Mouse (Mus musculus): ENCODE results near the gene Iqsec2.

Iqsec2 gene

GRCm38 (mm10) chrX:152244492-152245189 lies 100.6 kb downstream of the Iqsec2 start:
- no peak for DNase-seq (ENCODE audit: low spot score)

DNA sequence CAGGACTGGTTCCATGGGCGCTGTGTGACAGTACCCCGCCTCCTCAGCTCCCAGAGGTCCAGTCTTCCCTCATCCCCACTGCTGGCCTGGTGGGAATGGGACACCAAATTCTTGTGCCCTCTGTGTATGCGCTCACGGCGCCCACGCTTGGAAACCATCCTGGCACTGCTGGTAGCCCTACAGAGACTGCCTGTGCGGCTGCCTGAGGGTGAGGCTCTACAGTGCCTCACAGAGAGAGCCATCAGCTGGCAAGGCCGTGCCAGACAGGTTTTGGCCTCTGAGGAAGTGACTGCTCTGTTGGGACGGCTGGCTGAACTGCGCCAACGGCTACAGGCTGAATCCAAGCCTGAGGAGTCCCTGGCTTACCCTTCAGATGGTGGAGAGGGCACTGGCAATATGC lies 127.1 kb downstream of the Iqsec2 start:
- DNase-seq (ENCODE audit: low spot score): no peak

Measured in retina, embryonic 14.5 days (tissue).